Mouse (Mus musculus): ENCODE measurements around the gene Fam131b.

The Fam131b gene

GRCm38 (mm10) chr6:42324482-42325267 lies at the start of gene Fam131b:
Fam131b (minus strand) TSS chr6:42324643.
- peak; percentile 10 for DNase-seq (ENCODE audit: extremely low spot score, low read depth, low spot score)

- DNase-seq (ENCODE audit: extremely low spot score, low read depth, low spot score) = no peak
Observed at GRCm38 (mm10) chr6:42373669-42374430, 49.4 kb upstream of the Fam131b start.

GRCm38 (mm10) chr6:42372816-42373547 lies 48.5 kb upstream of the Fam131b start, which contains the start of gene Epha1:
Epha1 (minus strand) TSS chr6:42373268.
- no peak for DNase-seq (ENCODE audit: extremely low spot score, low read depth, low spot score)

- DNase-seq (ENCODE audit: extremely low spot score, low read depth, low spot score) = no peak
Observed at GRCm38 (mm10) chr6:42372421-42372815, 48.0 kb upstream of the Fam131b start.

- DNase-seq (ENCODE audit: extremely low spot score, low read depth, low spot score) = no peak
Observed at GRCm38 (mm10) chr6:42372001-42372400, 47.6 kb upstream of the Fam131b start.

- no peak for DNase-seq (ENCODE audit: extremely low spot score, low read depth, low spot score)
Observed at GRCm38 (mm10) chr6:42370630-42371363, 46.4 kb upstream of the Fam131b start.

- DNase-seq (ENCODE audit: extremely low spot score, low read depth, low spot score) = no peak
Observed at GRCm38 (mm10) chr6:42369870-42370269, 45.4 kb upstream of the Fam131b start.

GRCm38 (mm10) chr6:42365215-42365614 lies 40.8 kb upstream of the Fam131b start:
- no peak for DNase-seq (ENCODE audit: extremely low spot score, low read depth, low spot score)

- no peak for DNase-seq (ENCODE audit: extremely low spot score, low read depth, low spot score)
Observed at GRCm38 (mm10) chr6:42364607-42365006, 40.2 kb upstream of the Fam131b start.

- no peak for DNase-seq (ENCODE audit: extremely low spot score, low read depth, low spot score)
Observed at GRCm38 (mm10) chr6:42364066-42364465, 39.6 kb upstream of the Fam131b start.

GRCm38 (mm10) chr6:42362974-42363373 lies 38.5 kb upstream of the Fam131b start:
- DNase-seq (ENCODE audit: extremely low spot score, low read depth, low spot score) = no peak

- no peak for DNase-seq (ENCODE audit: extremely low spot score, low read depth, low spot score)
Observed at GRCm38 (mm10) chr6:42362497-42362896, 38.1 kb upstream of the Fam131b start.

- DNase-seq (ENCODE audit: extremely low spot score, low read depth, low spot score) = no peak
Observed at GRCm38 (mm10) chr6:42362074-42362473, 37.6 kb upstream of the Fam131b start.

- DNase-seq (ENCODE audit: extremely low spot score, low read depth, low spot score) = no peak
Observed at GRCm38 (mm10) chr6:42361041-42361895, 36.8 kb upstream of the Fam131b start.

- DNase-seq (ENCODE audit: extremely low spot score, low read depth, low spot score) = no peak
Observed at GRCm38 (mm10) chr6:42360231-42360840, 35.9 kb upstream of the Fam131b start.

GRCm38 (mm10) chr6:42359364-42360147 lies 35.1 kb upstream of the Fam131b start:
- no peak for DNase-seq (ENCODE audit: extremely low spot score, low read depth, low spot score)

GRCm38 (mm10) chr6:42358901-42359300 lies 34.5 kb upstream of the Fam131b start:
- no peak for DNase-seq (ENCODE audit: extremely low spot score, low read depth, low spot score)

- no peak for DNase-seq (ENCODE audit: extremely low spot score, low read depth, low spot score)
Observed at GRCm38 (mm10) chr6:42357901-42358300, 33.5 kb upstream of the Fam131b start.

- DNase-seq (ENCODE audit: extremely low spot score, low read depth, low spot score) = no peak
Observed at GRCm38 (mm10) chr6:42356913-42357312, 32.5 kb upstream of the Fam131b start.
